Mouse (Mus musculus): ENCODE data around the gene Nup98. TPM values are rescaled to one million over a fixed set of nuclear protein-coding genes. Genes with fewer than 3 reads are reported as not detected.

The Nup98 gene
- polyA plus RNA-seq, 1 experiment from 2014 or later, result 31.8 TPM

GRCm38 (mm10) chr7:102200996-102201785 lies 8.8 kb downstream of the Nup98 start:
- no peak overlapping the region for H3K4me3 ChIP-seq (replicated peaks)
- H3K9ac ChIP-seq, result no peak overlapping the region
- H3K4me2 ChIP-seq (replicated peaks), result no peak overlapping the region
- H3K36me3 ChIP-seq, result no peaks in the 10 kb centered on the region
- H3K27me3 ChIP-seq, result no peaks in the 10 kb centered on the region
- H3K27ac ChIP-seq (replicated peaks), result no peak overlapping the region
- H3K9me3 ChIP-seq (replicated peaks), result no peaks in the 10 kb centered on the region
- no peak for ATAC-seq (ENCODE audit: insufficient number of reproducible peaks, low FRiP score, low TSS enrichment, low read depth)
- 0 out of 2 replicates have a peak, but pooled peaks cover 6% of the 10 kb centered on the region for H3K4me1 ChIP-seq

- Histone ChIP-seq H3K4me2 (replicated peaks) (no peak overlapping the region), H3K9me3 (replicated peaks) (no peaks in the 10 kb centered on the region), H3K36me3 (no peaks in the 10 kb centered on the region), H3K4me1 (0 out of 2 replicates have a peak, but pooled peaks cover 6% of the 10 kb centered on the region), H3K4me3 (replicated peaks) (no peak overlapping the region), H3K27ac (replicated peaks) (no peak overlapping the region), H3K9ac (no peak overlapping the region), H3K27me3 (no peaks in the 10 kb centered on the region)
- WGBS, result 81% methylated on average over 3 of the region's 3 CpGs
- ATAC-seq (ENCODE audit: insufficient number of reproducible peaks, low FRiP score, low TSS enrichment, low read depth), result no peak
Measured at GRCm38 (mm10) chr7:102200576-102200975, 9.4 kb downstream of the Nup98 start.

GRCm38 (mm10) chr7:102192356-102192755 lies 17.6 kb downstream of the Nup98 start:
- 95% methylated on average over 1 of the region's 1 CpGs for WGBS
- no peaks in the 10 kb centered on the region for H3K27me3 ChIP-seq
- H3K4me1 ChIP-seq, result no peaks in the 10 kb centered on the region
- H3K36me3 ChIP-seq, result peaks cover 55% of the 10 kb centered on the region
- ATAC-seq (ENCODE audit: insufficient number of reproducible peaks, low FRiP score, low TSS enrichment, low read depth), result no peak
- no peak overlapping the region for H3K27ac ChIP-seq (replicated peaks)
- no peak overlapping the region for H3K4me2 ChIP-seq (replicated peaks)
- no peak overlapping the region for H3K4me3 ChIP-seq (replicated peaks)
- H3K9me3 ChIP-seq (replicated peaks), result no peaks in the 10 kb centered on the region
- H3K9ac ChIP-seq, result no peak overlapping the region

- Histone ChIP-seq H3K36me3 (peaks cover 66% of the 10 kb centered on the region), H3K4me1 (no peaks in the 10 kb centered on the region), H3K4me2 (replicated peaks) (no peak overlapping the region), H3K9me3 (replicated peaks) (no peaks in the 10 kb centered on the region), H3K27ac (replicated peaks) (no peak overlapping the region), H3K27me3 (no peaks in the 10 kb centered on the region), H3K4me3 (replicated peaks) (no peak overlapping the region), H3K9ac (no peak overlapping the region)
- no peak for ATAC-seq (ENCODE audit: insufficient number of reproducible peaks, low FRiP score, low TSS enrichment, low read depth)
- WGBS, result 86% methylated on average over 3 of the region's 3 CpGs
Measured at GRCm38 (mm10) chr7:102183849-102184248, 26.1 kb downstream of the Nup98 start.

- no peak overlapping the region for H3K27ac ChIP-seq (replicated peaks)
- H3K9me3 ChIP-seq (replicated peaks), result no peaks in the 10 kb centered on the region
- H3K9ac ChIP-seq, result no peak overlapping the region
- no peak overlapping the region for H3K4me3 ChIP-seq (replicated peaks)
- H3K27me3 ChIP-seq, result no peaks in the 10 kb centered on the region
- ATAC-seq (ENCODE audit: insufficient number of reproducible peaks, low FRiP score, low TSS enrichment, low read depth), result no peak
- no peak overlapping the region for H3K4me2 ChIP-seq (replicated peaks)
- H3K36me3 ChIP-seq, result peaks cover 26% of the 10 kb centered on the region
- no peaks in the 10 kb centered on the region for H3K4me1 ChIP-seq
Measured at GRCm38 (mm10) chr7:102170300-102170699, 39.7 kb downstream of the Nup98 start.

- no peak overlapping the region for H3K4me3 ChIP-seq (replicated peaks)
- no peaks in the 10 kb centered on the region for H3K9me3 ChIP-seq (replicated peaks)
- ATAC-seq (ENCODE audit: insufficient number of reproducible peaks, low FRiP score, low TSS enrichment, low read depth), result no peak
- no peaks in the 10 kb centered on the region for H3K27me3 ChIP-seq
- H3K4me1 ChIP-seq, result no peaks in the 10 kb centered on the region
- WGBS, result 93% methylated on average over 5 of the region's 5 CpGs
- H3K9ac ChIP-seq, result no peak overlapping the region
- H3K4me2 ChIP-seq (replicated peaks), result no peak overlapping the region
- peaks cover 41% of the 10 kb centered on the region for H3K36me3 ChIP-seq
- no peak overlapping the region for H3K27ac ChIP-seq (replicated peaks)
Measured at GRCm38 (mm10) chr7:102153691-102154090, 56.3 kb downstream of the Nup98 start.

GRCm38 (mm10) chr7:102137898-102138297 lies 72.1 kb downstream of the Nup98 start:
- no peaks in the 10 kb centered on the region for H3K4me1 ChIP-seq
- H3K4me3 ChIP-seq (replicated peaks), result no peak overlapping the region
- no peak overlapping the region for H3K4me2 ChIP-seq (replicated peaks)
- no peaks in the 10 kb centered on the region for H3K27me3 ChIP-seq
- 95% methylated on average over 5 of the region's 5 CpGs for WGBS
- no peak overlapping the region for H3K27ac ChIP-seq (replicated peaks)
- H3K9me3 ChIP-seq (replicated peaks), result no peaks in the 10 kb centered on the region
- no peak overlapping the region for H3K9ac ChIP-seq
- ATAC-seq (ENCODE audit: insufficient number of reproducible peaks, low FRiP score, low TSS enrichment, low read depth), result no peak
- peaks cover 74% of the 10 kb centered on the region for H3K36me3 ChIP-seq

GRCm38 (mm10) chr7:102137464-102137863 lies 72.5 kb downstream of the Nup98 start:
- no peak for ATAC-seq (ENCODE audit: insufficient number of reproducible peaks, low FRiP score, low TSS enrichment, low read depth)
- no peaks in the 10 kb centered on the region for H3K27me3 ChIP-seq
- H3K36me3 ChIP-seq, result peaks cover 76% of the 10 kb centered on the region
- no peak overlapping the region for H3K9ac ChIP-seq
- H3K27ac ChIP-seq (replicated peaks), result no peak overlapping the region
- H3K9me3 ChIP-seq (replicated peaks), result no peaks in the 10 kb centered on the region
- no peak overlapping the region for H3K4me2 ChIP-seq (replicated peaks)
- WGBS, result 91% methylated on average over 1 of the region's 1 CpGs
- H3K4me1 ChIP-seq, result no peaks in the 10 kb centered on the region
- no peak overlapping the region for H3K4me3 ChIP-seq (replicated peaks)

- Histone ChIP-seq H3K4me2 (replicated peaks) (no peak overlapping the region), H3K4me3 (replicated peaks) (no peak overlapping the region), H3K9ac (no peak overlapping the region), H3K27me3 (no peaks in the 10 kb centered on the region), H3K4me1 (no peaks in the 10 kb centered on the region), H3K27ac (replicated peaks) (no peak overlapping the region), H3K36me3 (peaks cover 72% of the 10 kb centered on the region), H3K9me3 (replicated peaks) (no peaks in the 10 kb centered on the region)
- 86% methylated on average over 4 of the region's 4 CpGs for WGBS
- ATAC-seq (ENCODE audit: insufficient number of reproducible peaks, low FRiP score, low TSS enrichment, low read depth), result no peak
Measured at GRCm38 (mm10) chr7:102132395-102132794, 77.6 kb downstream of the Nup98 start.

- H3K4me3 ChIP-seq (replicated peaks), result no peak overlapping the region
- WGBS, result 94% methylated on average over 10 of the region's 10 CpGs
- H3K4me1 ChIP-seq, result no peaks in the 10 kb centered on the region
- H3K27me3 ChIP-seq, result no peaks in the 10 kb centered on the region
- H3K9me3 ChIP-seq (replicated peaks), result no peaks in the 10 kb centered on the region
- no peak overlapping the region for H3K4me2 ChIP-seq (replicated peaks)
- no peak for ATAC-seq (ENCODE audit: insufficient number of reproducible peaks, low FRiP score, low TSS enrichment, low read depth)
- no peak overlapping the region for H3K27ac ChIP-seq (replicated peaks)
- H3K9ac ChIP-seq, result no peak overlapping the region
- H3K36me3 ChIP-seq, result peaks cover 72% of the 10 kb centered on the region
Measured at GRCm38 (mm10) chr7:102120326-102120725, 89.7 kb downstream of the Nup98 start.

- H3K9ac ChIP-seq, result no peak overlapping the region
- H3K9me3 ChIP-seq (replicated peaks), result no peaks in the 10 kb centered on the region
- no peaks in the 10 kb centered on the region for H3K27me3 ChIP-seq
- peaks cover 43% of the 10 kb centered on the region for H3K36me3 ChIP-seq
- H3K4me2 ChIP-seq (replicated peaks), result no peak overlapping the region
- WGBS, result 81% methylated on average over 6 of the region's 6 CpGs
- ATAC-seq (ENCODE audit: insufficient number of reproducible peaks, low FRiP score, low TSS enrichment, low read depth), result no peak
- H3K27ac ChIP-seq (replicated peaks), result no peak overlapping the region
- H3K4me3 ChIP-seq (replicated peaks), result no peak overlapping the region
- H3K4me1 ChIP-seq, result no peaks in the 10 kb centered on the region
Measured at GRCm38 (mm10) chr7:102117382-102117781, 92.6 kb downstream of the Nup98 start.
